Mouse (Mus musculus): Measurements from ENCODE around the gene Adgrf4. TPM values are rescaled to one million over a fixed set of nuclear protein-coding genes. Genes with fewer than 3 reads are reported as not detected.

The Adgrf4 gene
- total and polyA plus RNA-seq, 3 experiments, result not detected

GRCm38 (mm10) chr17:42738794-42739193, 46.7 kb upstream of the Adgrf4 start:
- H3K9ac ChIP-seq (ENCODE audit: control insufficient read depth, low read depth, low read length, poor library complexity, severe bottlenecking), result no peak overlapping the region

DNA sequence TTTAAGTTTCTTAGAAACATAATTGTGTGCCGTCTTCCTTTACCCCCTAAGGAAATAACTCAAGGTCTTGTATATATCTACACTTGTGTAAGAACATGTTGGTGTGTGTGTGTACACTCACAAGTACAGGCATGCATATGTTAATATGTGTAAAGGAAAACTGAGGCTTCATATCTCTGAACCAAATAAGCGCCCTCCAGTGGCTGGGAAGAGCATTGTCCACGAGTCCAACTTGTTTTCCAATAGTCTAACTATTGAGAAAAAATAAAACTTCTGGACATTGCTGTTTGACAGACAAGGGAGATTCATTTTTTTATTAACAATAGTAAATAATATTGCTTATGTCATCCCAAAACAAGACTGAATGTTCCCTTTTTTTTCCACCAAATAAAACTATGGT, 25.1 kb upstream of the Adgrf4 start:
- Histone ChIP-seq H3K9me3 (replicated peaks; ENCODE audit: insufficient read depth, low read length) (no peaks in the 10 kb centered on the region), H3K9ac (ENCODE audit: control insufficient read depth, low read depth, low read length, poor library complexity, severe bottlenecking) (no peak overlapping the region), H3K27ac (ENCODE audit: control insufficient read depth, low read depth, low read length) (no peak overlapping the region), H3K79me2 (ENCODE audit: control insufficient read depth, insufficient read depth, low read length, poor library complexity) (no peaks in the 10 kb centered on the region), H3K4me3 (ENCODE audit: control insufficient read depth in 1 of 2, insufficient read depth in 1 of 2, low read depth in 2 of 2, low read length in 2 of 2) (no peak overlapping the region), H3K4me1 (ENCODE audit: control insufficient read depth in 1 of 2, insufficient read depth in 2 of 2, low read length in 2 of 2) (no peaks in the 10 kb centered on the region), H3K36me3 (ENCODE audit: control insufficient read depth in 1 of 2, insufficient read depth in 2 of 2, low read length in 2 of 2) (no peaks in the 10 kb centered on the region), H3K27me3 (ENCODE audit: control insufficient read depth in 1 of 2, insufficient read depth in 2 of 2, low read length in 2 of 2) (no peaks in the 10 kb centered on the region)
- TF ChIP-seq ZC3H11A (IDR thresholded peaks at IDR 0.05; ENCODE audit: low read depth, low read length), result 0 out of 2 replicates have a peak, but pooled peaks have one; percentile 9
- no peak for TF ChIP-seq CHD2 (IDR thresholded peaks at IDR 0.05; ENCODE audit: low read length)
- peak; percentile 37 for TF ChIP-seq SMC3 (IDR thresholded peaks at IDR 0.05; ENCODE audit: low read depth, low read length)
- no peak for TF ChIP-seq MYB (IDR thresholded peaks at IDR 0.05; ENCODE audit: low read depth, low read length)
- TF ChIP-seq CTCF (IDR thresholded peaks at IDR 0.05 in 2 of 3, conservative IDR thresholded peaks at IDR 0.05 in 1 of 3; ENCODE audit: control insufficient read depth in 1 of 3, insufficient read depth in 1 of 3, low read depth in 2 of 3, low read length in 3 of 3, poor library complexity in 1 of 3, severe bottlenecking in 1 of 3), result peak; percentile 14 to 47 (median 14); a peak in 3 of 6 replicates
- TF ChIP-seq MAFK (IDR thresholded peaks at IDR 0.05; ENCODE audit: borderline replicate concordance, low read depth, low read length), result no peak
- no peak for TF ChIP-seq MAX (IDR thresholded peaks at IDR 0.05; ENCODE audit: low read length)
- no peak for TF ChIP-seq POLR2AphosphoS5 (IDR thresholded peaks at IDR 0.05; ENCODE audit: borderline replicate concordance, low read depth, low read length)
- TF ChIP-seq MEF2A (IDR thresholded peaks at IDR 0.05; ENCODE audit: extremely low read depth, insufficient replicate concordance, low read depth, low read length, poor library complexity, severe bottlenecking), result no peak
- TF ChIP-seq ELF1 (IDR thresholded peaks at IDR 0.05; ENCODE audit: low read depth, low read length), result no peak
- peak; percentile 23 for DNase-seq (ENCODE audit: low read depth, low spot score)

More at GRCm38 (mm10) chr17:42738794-42739193, 46.7 kb upstream of the Adgrf4 start:
- Histone ChIP-seq H3K4me3 (ENCODE audit: control insufficient read depth in 1 of 2, insufficient read depth in 1 of 2, low read depth in 2 of 2, low read length in 2 of 2) (no peak overlapping the region), H3K36me3 (ENCODE audit: control insufficient read depth in 1 of 2, insufficient read depth in 2 of 2, low read length in 2 of 2) (no peaks in the 10 kb centered on the region), H3K4me1 (ENCODE audit: control insufficient read depth in 1 of 2, insufficient read depth in 2 of 2, low read length in 2 of 2) (no peaks in the 10 kb centered on the region), H3K27ac (ENCODE audit: control insufficient read depth, low read depth, low read length) (no peak overlapping the region), H3K9me3 (replicated peaks; ENCODE audit: insufficient read depth, low read length) (no peaks in the 10 kb centered on the region), H3K79me2 (ENCODE audit: control insufficient read depth, insufficient read depth, low read length, poor library complexity) (no peaks in the 10 kb centered on the region), H3K27me3 (ENCODE audit: control insufficient read depth in 1 of 2, insufficient read depth in 2 of 2, low read length in 2 of 2) (no peaks in the 10 kb centered on the region)
- TF ChIP-seq POLR2AphosphoS2 (IDR thresholded peaks at IDR 0.05; ENCODE audit: low read length) (no peak), ZC3H11A (IDR thresholded peaks at IDR 0.05; ENCODE audit: low read depth, low read length) (no peak), RAD21 (IDR thresholded peaks at IDR 0.05; ENCODE audit: low read depth, low read length) (no peak), TAL1 (IDR thresholded peaks at IDR 0.05; ENCODE audit: low read length) (no peak), BHLHE40 (IDR thresholded peaks at IDR 0.05; ENCODE audit: borderline replicate concordance, low read depth, low read length) (no peak), NRF1 (IDR thresholded peaks at IDR 0.05; ENCODE audit: insufficient read depth, low read depth, low read length, poor library complexity, severe bottlenecking) (no peak), NELFE (IDR thresholded peaks at IDR 0.05; ENCODE audit: low read depth, low read length) (no peak), ZNF384 (IDR thresholded peaks at IDR 0.05; ENCODE audit: low read depth, low read length) (no peak), GABPA (IDR thresholded peaks at IDR 0.05; ENCODE audit: low read depth, low read length) (no peak), POLR2AphosphoS5 (IDR thresholded peaks at IDR 0.05; ENCODE audit: borderline replicate concordance, low read depth, low read length) (no peak), POLR2A (IDR thresholded peaks at IDR 0.05; ENCODE audit: control insufficient read depth in 1 of 2, insufficient read depth in 1 of 2, low read depth in 1 of 2, low read length in 2 of 2, poor library complexity in 1 of 2) (no peak), MEF2A (IDR thresholded peaks at IDR 0.05; ENCODE audit: extremely low read depth, insufficient replicate concordance, low read depth, low read length, poor library complexity, severe bottlenecking) (no peak), ELF1 (IDR thresholded peaks at IDR 0.05; ENCODE audit: low read depth, low read length) (no peak), ETS1 (IDR thresholded peaks at IDR 0.05; ENCODE audit: low read depth, low read length) (no peak), MYC (IDR thresholded peaks at IDR 0.05; ENCODE audit: low read depth, low read length) (no peak), TBP (IDR thresholded peaks at IDR 0.05; ENCODE audit: low read depth, low read length) (no peak), SMC3 (IDR thresholded peaks at IDR 0.05; ENCODE audit: low read depth, low read length) (no peak), HCFC1 (IDR thresholded peaks at IDR 0.05; ENCODE audit: low read depth, low read length) (no peak), TCF12 (IDR thresholded peaks at IDR 0.05; ENCODE audit: low read depth, low read length) (no peak), MAFK (IDR thresholded peaks at IDR 0.05; ENCODE audit: borderline replicate concordance, low read depth, low read length) (no peak)
- DNase-seq (ENCODE audit: low read depth, low spot score), result no peak
